Mouse (Mus musculus) G1E (cell line): ENCODE data around the gene Tada1.

Experiments used
- CTCF ChIP-seq: IDR thresholded peaks from 2 replicates; pipeline ENCODE4 v1.5.1; 2012; ENCODE audit warnings: low read depth, low read length, inconsistent platforms, mixed read lengths
- GATA1 ChIP-seq: IDR thresholded peaks from 2 replicates; pipeline ENCODE4 v1.6.1; 2012; ENCODE audit warnings: borderline replicate concordance, low read length, inconsistent platforms, mixed read lengths
- TAL1 ChIP-seq: conservative IDR thresholded peaks from 2 replicates; pipeline ENCODE4 v1.6.1; 2012; ENCODE audit warnings: low read depth, low read length, inconsistent platforms, mixed read lengths

- TF ChIP-seq CTCF (no peak), TAL1 (no peak), GATA1 (no peak)
Observed at GRCm38 (mm10) chr1:166378431-166379012, 375 bp upstream of the Tada1 start.
